Mouse (Mus musculus) inflammation-experienced regulatory T-cells (primary cell): ENCODE measurements around the gene Prss50. TPM values are rescaled to one million over a fixed set of nuclear protein-coding genes. Genes with fewer than 3 reads are reported as not detected.

Experiments
- polyA plus RNA-seq, 2 experiments: library from polyadenylated mRNA; unstranded; fragments of 100-300 nt; shearing (Covaris generic); gene quantifications; one replicate each; pipeline ENCODE4 v1.2.1; 2017

The Prss50 gene
- 1 to 10 TPM in 1 of 2 experiments, not detected in 1; 4.2 TPM for polyA plus RNA-seq

DNA sequence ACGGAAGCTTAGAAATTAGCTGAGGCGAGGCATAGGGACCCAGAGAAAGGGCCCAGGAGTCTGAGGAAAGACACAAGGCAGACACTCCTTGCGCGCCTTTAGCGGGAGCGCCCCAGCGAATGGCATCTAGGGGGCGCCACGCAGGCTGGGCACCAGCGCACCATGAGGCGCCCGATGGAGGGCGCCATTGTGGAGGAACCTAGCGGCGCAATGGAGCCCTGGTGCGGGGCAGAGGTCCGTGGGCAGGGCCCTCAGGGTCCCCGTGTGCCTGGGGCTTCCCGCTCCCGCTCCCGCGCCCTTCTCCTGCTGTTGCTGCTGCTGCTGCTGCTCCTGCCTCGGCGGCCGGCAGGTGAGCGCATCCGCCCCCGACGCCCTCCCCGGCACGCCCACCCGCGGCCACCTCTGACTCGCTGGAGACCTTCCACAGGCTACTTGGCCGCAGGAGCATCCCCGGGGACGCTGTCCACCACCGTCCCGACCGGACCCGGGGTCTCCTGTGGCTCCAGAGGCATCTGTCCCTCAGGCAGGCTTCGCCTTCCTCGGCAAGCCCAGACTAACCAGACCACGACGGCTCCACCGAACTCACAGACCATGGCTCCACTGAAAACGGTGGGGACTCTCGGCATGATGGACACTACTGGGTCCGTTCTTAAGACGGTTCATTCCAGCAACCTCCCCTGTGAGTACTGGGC, at the start of gene Prss50:
Gene Prss50 (plus strand): TSS at position 187 of the 692 bp plus-strand sequence.

DNA sequence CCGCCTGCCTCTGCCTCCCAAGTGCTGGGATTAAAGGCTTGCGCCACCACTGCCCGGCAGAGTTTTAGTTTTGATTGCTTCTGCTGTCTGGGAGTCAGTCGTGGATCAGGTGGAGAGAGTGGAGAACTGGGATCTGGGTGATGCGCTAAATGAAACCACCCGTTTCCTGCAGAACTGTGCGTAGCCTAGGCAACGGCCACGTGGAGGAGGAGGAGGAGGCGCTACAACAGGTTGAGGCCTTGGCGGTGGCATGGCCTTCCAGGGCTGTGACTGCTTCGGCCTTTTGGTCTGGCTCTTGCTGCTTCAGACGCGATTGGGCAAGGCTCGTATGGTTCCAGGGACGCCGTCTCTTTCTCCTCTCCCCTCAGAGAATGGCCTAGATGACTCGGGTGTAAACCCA, 44.0 kb upstream of the Prss50 start, which contains the start of gene Prss44:
Gene Prss44 (plus strand): TSS at position 206 of the 400 bp plus-strand sequence.

DNA sequence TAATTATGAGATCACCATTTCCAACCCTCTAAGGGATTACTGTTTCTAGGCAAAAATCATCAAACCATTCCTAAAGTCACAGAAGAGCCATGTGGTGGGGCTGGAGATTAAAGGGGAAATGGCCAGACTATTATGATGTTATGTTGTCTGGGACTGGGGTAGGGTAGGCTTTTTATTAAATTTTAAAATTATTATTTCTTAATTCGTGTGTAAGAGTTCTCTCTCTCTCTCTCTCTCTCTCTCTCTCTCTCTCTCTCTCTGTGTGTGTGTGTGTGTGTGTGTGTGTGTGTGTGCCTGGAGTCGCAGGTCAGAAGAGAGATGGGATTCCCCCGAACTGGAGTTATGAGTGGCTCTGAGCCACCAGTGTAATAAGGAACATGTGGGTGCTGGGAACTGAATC, 31.4 kb upstream of the Prss50 start, which contains the start of gene Prss43:
Gene Prss43 (plus strand): TSS at position 301 of the 400 bp plus-strand sequence.

GRCm38 (mm10) chr9:110834411-110834810, 23.4 kb upstream of the Prss50 start, which contains the start of gene Prss45:
Gene Prss45 (plus strand): TSS chr9:110834588.

GRCm38 (mm10) chr9:110844206-110844605, 13.6 kb upstream of the Prss50 start, which contains the start of gene Prss46:
Gene Prss46 (plus strand): TSS chr9:110844506.

DNA sequence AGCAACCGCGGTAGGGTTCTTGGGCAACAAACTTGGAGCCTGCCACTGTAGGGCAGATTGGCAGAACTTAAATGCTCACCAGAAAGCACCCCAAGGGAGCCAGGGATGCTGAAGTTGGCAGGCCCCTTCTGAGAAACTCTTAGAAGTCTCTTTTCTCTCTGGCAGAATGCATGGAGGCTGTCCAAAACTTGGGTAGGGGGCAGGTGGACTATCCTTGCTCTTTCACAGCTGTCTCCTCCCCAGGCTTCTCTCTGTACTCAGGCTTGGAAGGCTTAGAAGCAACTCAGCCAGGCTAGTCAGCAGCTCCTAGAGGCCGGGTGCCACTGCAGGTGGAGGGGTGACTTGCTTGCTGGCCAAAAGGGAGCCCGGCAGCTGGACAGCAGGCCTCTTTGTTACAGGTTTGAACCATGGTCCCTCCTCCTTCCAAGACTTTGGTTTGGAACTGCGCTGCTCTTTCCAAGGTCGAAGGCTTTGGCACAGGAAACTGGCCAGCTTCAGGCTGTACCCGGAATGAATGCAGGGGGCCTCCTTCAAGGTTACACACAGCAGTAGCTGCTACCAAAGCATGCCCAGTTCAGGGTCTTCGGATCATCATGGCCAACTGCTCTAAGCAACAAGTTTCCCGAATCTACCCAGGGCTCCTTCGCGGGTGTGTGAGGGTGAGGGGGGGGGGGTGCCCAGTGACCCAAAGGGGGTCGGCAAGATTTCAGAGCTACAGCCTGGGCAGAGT, 21.6 kb downstream of the Prss50 start, which contains the start of gene Als2cl:
Gene Als2cl (plus strand): TSS at position 680 of the 730 bp plus-strand sequence.

GRCm38 (mm10) chr9:110879998-110880561, 22.3 kb downstream of the Prss50 start, which contains the start of gene Tmie:
Gene Tmie (minus strand): TSS chr9:110880113.

Other genes starting within 250 kb of the Prss50 start
- 1 to 10 TPM; 3.2 to 6.3 TPM for gene Nradd, start 233.5 kb upstream of the Prss50 start, polyA plus RNA-seq
- gene Nbeal2, start 203.8 kb upstream of the Prss50 start, polyA plus RNA-seq, result 10 to 100 TPM; 56.2 to 73.8 TPM
- 100 to 1,000 TPM; 254 to 258 TPM for gene Ccdc12, start 201.5 kb upstream of the Prss50 start, polyA plus RNA-seq
- gene Myl3, start 116.1 kb upstream of the Prss50 start, polyA plus RNA-seq, result not detected
- gene Pth1r, start 110.8 kb upstream of the Prss50 start, polyA plus RNA-seq, result under 1 TPM; 0.07 to 0.29 TPM
- not detected for gene Prss42, start 59.8 kb upstream of the Prss50 start, polyA plus RNA-seq
- 1 to 10 TPM in 1 of 2 experiments, under 1 TPM in 1; 0.34 to 2.1 TPM for gene Prss44, start 44.0 kb upstream of the Prss50 start, polyA plus RNA-seq
- 1 to 10 TPM in 1 of 2 experiments, under 1 TPM in 1; 0.18 to 1.1 TPM for gene Prss43, start 31.3 kb upstream of the Prss50 start, polyA plus RNA-seq
- gene Prss45, start 23.4 kb upstream of the Prss50 start, polyA plus RNA-seq, result under 1 TPM in 1 of 2 experiments, not detected in 1; 0.86 TPM
- not detected for gene Prss46, start 13.5 kb upstream of the Prss50 start, polyA plus RNA-seq
- 10 to 100 TPM; 26.1 to 71.3 TPM for gene Als2cl, start 21.9 kb downstream of the Prss50 start, polyA plus RNA-seq
- gene Tmie, start 22.1 kb downstream of the Prss50 start, polyA plus RNA-seq, result 10 to 100 TPM in 1 of 2 experiments, 1 to 10 TPM in 1; 6.9 to 19.3 TPM
- under 1 TPM in 1 of 2 experiments, not detected in 1; 0.81 TPM for gene Fam240a, start 58.9 kb downstream of the Prss50 start, polyA plus RNA-seq
- gene Tdgf1, start 88.2 kb downstream of the Prss50 start, polyA plus RNA-seq, result 1 to 10 TPM in 1 of 2 experiments, under 1 TPM in 1; 0.45 to 4.4 TPM
- gene Lrrc2, start 93.6 kb downstream of the Prss50 start, polyA plus RNA-seq, result under 1 TPM; 0.17 to 0.19 TPM
- gene Rtp3, start 132.6 kb downstream of the Prss50 start, polyA plus RNA-seq, result not detected
- gene Ltf, start 161.3 kb downstream of the Prss50 start, polyA plus RNA-seq, result under 1 TPM in 1 of 2 experiments, not detected in 1; 0.65 TPM
- gene Ccrl2, start 199.6 kb downstream of the Prss50 start, polyA plus RNA-seq, result 10 to 100 TPM; 17.8 to 21.3 TPM